Mouse (Mus musculus) v-Abl transformed pro-B cells (cell line): ENCODE measurements at regions not wholly inside any gene's neighbourhood (a gene's known extent, or its start where the extent isn't known, plus 50 kb on each side); places are given as distances from the start of the nearest gene placed in this dataset.
"Not testable (repeated sequence)": the region's sequence is repeated elsewhere in the genome, so short reads cannot be mapped to it uniquely, and the experiment has no call there.

Experiments used
- in situ Hi-C, 2 experiments: fragments of 400-800 bp; cut with MboI; formaldehyde crosslinking; loops; one replicate each; pipeline ENCODE4 v1.15.1; 2025; ENCODE audit not compliant: unreplicated experiment in 2 of 2

- in situ Hi-C loops = no loop called here
Observed at GRCm38 (mm10) chr2:129947847-129948553, 64.1 kb upstream of the Tgm3 start.

GRCm38 (mm10) chr2:129949786-129950185 is 62.4 kb upstream of the Tgm3 start:
- in situ Hi-C loops = not testable (repeated sequence)

DNA sequence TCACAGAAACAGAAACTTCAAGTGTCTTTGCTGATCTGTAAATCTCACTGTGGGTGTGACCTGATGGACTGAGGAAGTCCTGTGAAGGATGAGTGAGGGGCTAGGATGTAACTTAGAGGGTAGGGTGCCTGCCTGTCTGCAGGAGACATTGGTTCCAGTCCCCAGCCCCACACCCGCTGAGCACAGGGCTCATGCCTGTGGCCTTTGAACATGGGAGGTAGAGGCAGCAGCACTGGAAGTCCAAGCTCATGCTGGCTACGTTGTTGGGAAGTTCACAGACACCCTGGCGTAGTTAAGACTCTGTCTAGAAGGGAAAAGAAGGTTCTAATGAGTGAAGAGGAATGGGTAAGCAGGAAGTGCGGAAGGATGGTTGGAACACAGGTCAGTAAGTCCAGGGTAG is 59.7 kb upstream of the Tgm3 start:
- in situ Hi-C loops = no loop called here

DNA sequence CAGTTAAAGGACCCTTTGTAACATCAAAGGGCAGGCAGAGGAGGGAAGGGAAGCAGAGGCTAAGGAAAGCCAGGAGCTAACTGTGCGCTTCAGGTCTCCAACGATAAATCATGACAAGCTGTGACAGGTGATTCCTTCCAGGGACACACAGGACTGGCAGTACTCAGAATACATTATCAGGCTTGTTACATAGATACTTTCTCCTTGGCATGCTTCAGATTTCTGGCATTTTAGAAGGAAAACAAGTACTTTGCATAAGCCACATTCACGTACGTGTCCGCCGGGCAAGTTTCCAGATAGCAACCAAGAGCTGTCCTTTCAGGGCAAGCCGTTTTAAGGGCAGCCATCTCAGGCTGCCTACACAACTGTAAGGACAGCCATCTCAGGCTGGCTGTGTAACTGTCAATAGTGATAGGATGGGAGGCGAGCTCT is 56.9 kb upstream of the Tgm3 start:
- in situ Hi-C loops = no loop called here

GRCm38 (mm10) chr2:129958120-129958519 is 54.0 kb upstream of the Tgm3 start:
- in situ Hi-C loops = no loop called here

DNA sequence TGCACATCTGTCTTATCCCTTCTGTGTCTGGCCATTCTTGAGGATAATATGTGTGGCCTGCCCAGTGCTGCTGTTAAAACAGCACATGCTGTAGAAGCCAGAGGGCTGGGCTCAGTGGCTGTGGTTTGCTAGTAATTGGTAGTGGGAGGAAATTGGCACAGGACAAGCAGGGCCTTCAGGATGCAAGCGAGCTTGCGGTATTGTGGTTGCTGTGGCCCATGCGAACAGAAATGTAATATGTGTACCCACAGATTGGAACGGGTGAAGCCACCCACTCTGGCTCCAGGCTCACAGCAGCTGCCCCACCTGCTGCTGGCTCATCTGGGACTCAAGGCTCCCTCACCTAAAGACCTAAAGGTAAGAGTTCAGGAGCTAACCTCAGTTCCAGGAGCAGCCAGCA is 51.8 kb upstream of the Tgm3 start:
- in situ Hi-C loops = no loop called here

DNA sequence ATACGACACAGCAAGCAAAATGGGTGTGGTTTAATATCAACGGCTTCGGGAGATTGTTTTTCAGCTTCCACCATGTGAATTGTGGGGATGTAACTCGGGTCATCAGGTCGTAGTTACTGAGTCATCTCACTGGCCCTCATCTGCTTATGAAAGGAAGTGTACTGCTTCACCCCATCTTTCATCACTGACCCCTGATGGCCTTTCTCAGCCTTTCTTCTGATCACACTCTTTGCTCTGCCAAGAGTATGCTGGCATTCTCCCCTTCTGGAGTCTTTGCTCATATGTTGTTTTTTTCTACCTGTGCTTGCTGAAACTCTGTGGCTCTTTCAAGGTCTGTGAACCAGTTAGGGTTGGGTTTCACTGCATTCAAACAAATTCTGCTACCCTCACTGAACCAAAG is 50.6 kb upstream of the Tgm3 start:
- in situ Hi-C loops = no loop called here
